Mouse (Mus musculus) MEL (cell line): ENCODE measurements around the gene Slc16a11. TPM values are rescaled to one million over a fixed set of nuclear protein-coding genes. Genes with fewer than 3 reads are reported as not detected.

ENCODE experiments used
- DNase-seq: peaks from one replicate; pipeline ENCODE4 v3.0.0; 2011; ENCODE audit warnings: low read depth, low spot score
- H3K27ac ChIP-seq: 2 replicates; pipeline ENCODE4 v1.5.1; 2012; ENCODE audit warnings: low read depth, mild to moderate bottlenecking, control low read depth, low read length, moderate library complexity; ENCODE audit not compliant: control insufficient read depth
- H3K27me3 ChIP-seq, 2 experiments: fragments of 150-350 bp in 1 of 2; sonication (generic) in 1 of 2; 2 replicates each; pipeline ENCODE4 v1.6.1; 2012; ENCODE audit warnings: low read length in 2 of 2, mild to moderate bottlenecking in 2 of 2, improper control_type of control experiment in 1 of 2, moderate library complexity in 1 of 2; ENCODE audit not compliant: insufficient read depth in 2 of 2, control insufficient read depth in 1 of 2
- H3K36me3 ChIP-seq, 2 experiments: 2 replicates each; pipeline ENCODE4 v1.6.1; 2012 to 2014; ENCODE audit warnings: low read length in 2 of 2, improper control_type of control experiment in 1 of 2, inconsistent platforms in 1 of 2, mild to moderate bottlenecking in 1 of 2; ENCODE audit not compliant: insufficient read depth in 2 of 2, control insufficient read depth in 1 of 2
- H3K4me1 ChIP-seq, 2 experiments: fragments of 150-350 bp in 1 of 2; sonication (generic) in 1 of 2; 2 replicates each; pipeline ENCODE4 v1.6.1; 2012; ENCODE audit warnings: low read length in 2 of 2, improper control_type of control experiment in 1 of 2, mild to moderate bottlenecking in 1 of 2; ENCODE audit not compliant: insufficient read depth in 2 of 2, control insufficient read depth in 1 of 2
- H3K4me3 ChIP-seq, 2 experiments: fragments of 150-350 bp in 1 of 2; sonication (generic) in 1 of 2; 2 replicates each; pipeline ENCODE4 v1.5.1; 2012; ENCODE audit warnings: low read depth in 2 of 2, low read length in 2 of 2, mild to moderate bottlenecking in 2 of 2, moderate library complexity in 2 of 2, control low read depth in 1 of 2, improper control_type of control experiment in 1 of 2; ENCODE audit not compliant: control insufficient read depth in 1 of 2, insufficient read depth in 1 of 2
- H3K79me2 ChIP-seq: 2 replicates; pipeline ENCODE4 v1.6.1; 2012; ENCODE audit warnings: mild to moderate bottlenecking, low read length, moderate library complexity; ENCODE audit not compliant: control insufficient read depth, poor library complexity, insufficient read depth
- H3K9ac ChIP-seq: 2 replicates; pipeline ENCODE4 v1.6.1; 2012; ENCODE audit warnings: low read depth, mild to moderate bottlenecking, control low read depth, low read length, moderate library complexity; ENCODE audit not compliant: control insufficient read depth, poor library complexity, severe bottlenecking
- H3K9me3 ChIP-seq: fragments of 150-350 bp; sonication (generic); replicated peaks from 2 replicates; pipeline ENCODE4 v1.6.1; 2012; ENCODE audit warnings: mild to moderate bottlenecking, low read length, improper control_type of control experiment, moderate library complexity; ENCODE audit not compliant: insufficient read depth
- CTCF ChIP-seq, 3 experiments: IDR thresholded peaks in 2 of 3; conservative IDR thresholded peaks in 1 of 3; 2 replicates each; pipeline ENCODE4 v1.5.1; 2011 to 2012; ENCODE audit warnings: low read length in 3 of 3, low read depth in 2 of 3, mild to moderate bottlenecking in 2 of 3, improper control_type of control experiment in 1 of 3, inconsistent platforms in 1 of 3, mixed read lengths in 1 of 3, moderate library complexity in 1 of 3; ENCODE audit not compliant: control insufficient read depth in 1 of 3, insufficient read depth in 1 of 3, poor library complexity in 1 of 3, severe bottlenecking in 1 of 3
- ELF1 ChIP-seq: IDR thresholded peaks from 2 replicates; pipeline ENCODE4 v1.6.1; 2014; ENCODE audit warnings: low read depth, mild to moderate bottlenecking, inconsistent platforms, low read length, improper control_type of control experiment, moderate library complexity
- EP300 ChIP-seq, 2 experiments: IDR thresholded peaks; 2 replicates each; pipeline ENCODE4 v1.6.1; 2011; ENCODE audit warnings: improper control_type of control experiment in 2 of 2, low read length in 2 of 2, low read depth in 1 of 2, mild to moderate bottlenecking in 1 of 2
- ETS1 ChIP-seq: IDR thresholded peaks from 2 replicates; pipeline ENCODE4 v1.6.1; 2012; ENCODE audit warnings: low read depth, mild to moderate bottlenecking, inconsistent platforms, low read length, improper control_type of control experiment, moderate library complexity
- GABPA ChIP-seq: IDR thresholded peaks from 2 replicates; pipeline ENCODE4 v1.6.1; 2012; ENCODE audit warnings: low read depth, mild to moderate bottlenecking, inconsistent platforms, low read length, improper control_type of control experiment, moderate library complexity
- KAT2A ChIP-seq: conservative IDR thresholded peaks from 2 replicates; pipeline ENCODE4 v1.6.1; 2012; ENCODE audit warnings: low read depth, low read length, improper control_type of control experiment, inconsistent platforms
- MAFK ChIP-seq: IDR thresholded peaks from 2 replicates; pipeline ENCODE4 v1.6.1; 2011; ENCODE audit warnings: low read depth, mild to moderate bottlenecking, low read length, improper control_type of control experiment, borderline replicate concordance
- MAZ ChIP-seq: IDR thresholded peaks from 2 replicates; pipeline ENCODE4 v1.6.1; 2012; ENCODE audit warnings: low read depth, mild to moderate bottlenecking, inconsistent platforms, low read length, improper control_type of control experiment
- MXI1 ChIP-seq: IDR thresholded peaks from 2 replicates; pipeline ENCODE4 v1.6.1; 2011; ENCODE audit warnings: mild to moderate bottlenecking, low read depth, low read length, improper control_type of control experiment
- MYB ChIP-seq: IDR thresholded peaks from 2 replicates; pipeline ENCODE4 v1.6.1; 2011; ENCODE audit warnings: mild to moderate bottlenecking, low read depth, low read length, improper control_type of control experiment
- NRF1 ChIP-seq: IDR thresholded peaks from 2 replicates; pipeline ENCODE4 v1.6.1; 2014; ENCODE audit warnings: low read depth, mild to moderate bottlenecking, inconsistent platforms, low read length, improper control_type of control experiment, moderate library complexity; ENCODE audit not compliant: poor library complexity, insufficient read depth, severe bottlenecking
- POLR2AphosphoS2 ChIP-seq: IDR thresholded peaks from 2 replicates; pipeline ENCODE4 v1.6.1; 2011; ENCODE audit warnings: low read length, improper control_type of control experiment
- POLR2AphosphoS5 ChIP-seq: IDR thresholded peaks from 2 replicates; pipeline ENCODE4 v1.6.1; 2012; ENCODE audit warnings: low read depth, borderline replicate concordance, mild to moderate bottlenecking, inconsistent platforms, low read length, moderate library complexity, mixed read lengths
- RAD21 ChIP-seq: IDR thresholded peaks from 2 replicates; pipeline ENCODE4 v1.6.1; 2011; ENCODE audit warnings: mild to moderate bottlenecking, low read depth, low read length, improper control_type of control experiment
- RCOR1 ChIP-seq: IDR thresholded peaks from 2 replicates; pipeline ENCODE4 v1.6.1; 2012; ENCODE audit warnings: low read depth, mild to moderate bottlenecking, inconsistent platforms, low read length, improper control_type of control experiment
- SIN3A ChIP-seq: IDR thresholded peaks from 2 replicates; pipeline ENCODE4 v1.6.1; 2012; ENCODE audit warnings: low read length, improper control_type of control experiment, inconsistent platforms
- TAL1 ChIP-seq: IDR thresholded peaks from 2 replicates; pipeline ENCODE4 v1.6.1; 2012; ENCODE audit warnings: mild to moderate bottlenecking, inconsistent platforms, low read length, moderate library complexity, mixed read lengths
- TBP ChIP-seq: IDR thresholded peaks from 2 replicates; pipeline ENCODE4 v1.8.0; 2011; ENCODE audit warnings: low read depth, low read length, improper control_type of control experiment
- TCF12 ChIP-seq: IDR thresholded peaks from 2 replicates; pipeline ENCODE4 v1.6.1; 2014; ENCODE audit warnings: low read depth, mild to moderate bottlenecking, inconsistent platforms, low read length, improper control_type of control experiment, moderate library complexity
- USF1 ChIP-seq: IDR thresholded peaks from 2 replicates; pipeline ENCODE4 v1.6.1; 2014; ENCODE audit warnings: low read depth, mild to moderate bottlenecking, inconsistent platforms, low read length, improper control_type of control experiment, moderate library complexity
- ZC3H11A ChIP-seq: IDR thresholded peaks from 2 replicates; pipeline ENCODE4 v1.6.1; 2012; ENCODE audit warnings: low read depth, mild to moderate bottlenecking, inconsistent platforms, low read length, improper control_type of control experiment
- ZMIZ1 ChIP-seq: IDR thresholded peaks from 2 replicates; pipeline ENCODE4 v1.6.1; 2012; ENCODE audit warnings: low read depth, mild to moderate bottlenecking, inconsistent platforms, low read length, improper control_type of control experiment, moderate library complexity
- polyA plus RNA-seq, 2 experiments: library from polyadenylated mRNA; stranded (reverse) in 1 of 2; unstranded in 1 of 2; fragments of >175 nt in 1 of 2; fragments of >200 nt in 1 of 2; gene quantifications; 2 replicates each; pipeline versions ENCODE4 v1.2.1 to v1.2.4; 2012; ENCODE audit warnings: low replicate concordance in 2 of 2, low read depth in 1 of 2; ENCODE audit not compliant: insufficient read length in 2 of 2, insufficient read depth in 1 of 2, missing spikeins in 1 of 2
- total RNA-seq: library from RNA; depleted of rRNA; stranded (reverse); fragments of 300-350 nt; gene quantifications from 2 replicates; pipeline ENCODE4 v1.2.3, GENCODE M21; 2012

Gene Slc16a11
- total and polyA plus RNA-seq, 3 experiments: 0.31 to 1.2 TPM; not detected in 1

DNA sequence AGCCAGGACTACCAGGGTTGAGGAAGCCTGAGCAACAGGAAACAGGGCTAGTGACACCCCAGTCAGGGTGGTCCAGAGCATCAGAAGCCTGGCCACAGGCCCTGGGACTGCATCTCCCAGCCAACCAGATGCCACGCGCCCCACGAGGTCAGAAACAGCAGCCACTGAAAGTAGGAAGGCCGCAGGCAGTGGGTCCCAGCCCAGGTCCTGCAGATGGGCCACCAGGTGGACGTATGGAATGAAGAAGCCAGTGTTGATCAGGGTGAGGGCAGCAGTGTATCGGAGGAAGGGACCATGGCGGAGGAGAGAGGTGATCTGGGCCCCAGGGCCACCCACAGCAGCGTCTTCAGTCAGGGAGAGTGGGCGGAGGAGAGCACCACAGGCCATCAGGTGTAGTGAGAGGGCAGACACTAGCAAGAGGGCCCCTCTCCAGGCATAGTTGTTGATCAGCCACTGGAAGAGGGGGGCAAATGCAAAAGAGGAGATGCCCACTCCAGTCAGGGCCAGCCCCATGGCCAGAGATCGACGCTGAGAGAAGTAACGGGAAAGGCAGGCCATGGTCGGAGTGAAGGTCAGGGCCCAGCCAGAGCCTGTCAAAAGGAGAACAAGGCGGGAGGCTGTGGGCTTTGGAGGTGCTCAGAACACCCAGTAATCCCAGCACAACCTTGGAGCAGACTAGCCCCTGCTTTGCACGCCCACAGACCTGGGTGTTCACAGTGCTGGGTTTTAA lies 6.4 kb downstream of the Slc16a11 start:
- Histone ChIP-seq H3K9me3 (no peaks in the 10 kb centered on the region), H3K36me3 (peaks cover 0 to 5% of the 10 kb centered on the region in 2 experiments; a peak in 2 of 4 replicates), H3K4me1 (peaks cover 5 to 7% of the 10 kb centered on the region in 2 experiments; a peak in 3 of 4 replicates), H3K79me2 (peaks cover 5% of the 10 kb centered on the region; the same call in 1 of the 2 replicates), H3K4me3 (no peak overlapping the region), H3K9ac (no peak overlapping the region), H3K27ac (no peak overlapping the region), H3K27me3 (no peaks in the 10 kb centered on the region)
- DNase-seq: no peak
- no peak for TF ChIP-seq POLR2AphosphoS2
- TF ChIP-seq RCOR1: no peak
- TF ChIP-seq USF1: no peak
- no peak for TF ChIP-seq ZC3H11A
- no peak for TF ChIP-seq ZMIZ1
- TF ChIP-seq TBP: no peak
- TF ChIP-seq KAT2A: no peak
- no peak for TF ChIP-seq MXI1
- TF ChIP-seq CTCF (IDR thresholded peaks at IDR 0.05 in 2 of 3, conservative IDR thresholded peaks at IDR 0.05 in 1 of 3; ENCODE audit: control insufficient read depth in 1 of 3, insufficient read depth in 1 of 3, low read depth in 2 of 3, low read length in 3 of 3, poor library complexity in 1 of 3, severe bottlenecking in 1 of 3): no peak
- no peak for TF ChIP-seq GABPA
- no peak for TF ChIP-seq RAD21
- TF ChIP-seq TCF12: no peak
- no peak for TF ChIP-seq POLR2AphosphoS5
- no peak for TF ChIP-seq EP300 (IDR thresholded peaks at IDR 0.05; ENCODE audit: low read depth in 1 of 2, low read length in 2 of 2)
- no peak for TF ChIP-seq ETS1
- no peak for TF ChIP-seq ELF1
- no peak for TF ChIP-seq NRF1
- TF ChIP-seq MAZ: no peak
- TF ChIP-seq MYB: no peak

GRCm38 (mm10) chr11:70219873-70220272 lies 7.3 kb downstream of the Slc16a11 start:
- no peak for DNase-seq
- Histone ChIP-seq H3K9ac (peak overlapping the region; percentile 81), H3K4me3 (peak overlapping the region; percentile 62 to 76), H3K36me3 (peaks cover 0 to 5% of the 10 kb centered on the region in 2 experiments; a peak in 2 of 4 replicates), H3K4me1 (peaks cover 5 to 7% of the 10 kb centered on the region in 2 experiments; a peak in 3 of 4 replicates), H3K27ac (no peak overlapping the region), H3K79me2 (peaks cover 5% of the 10 kb centered on the region; the same call in 1 of the 2 replicates), H3K27me3 (no peaks in the 10 kb centered on the region), H3K9me3 (no peaks in the 10 kb centered on the region)
- no peak for TF ChIP-seq MAFK
- TF ChIP-seq TAL1: no peak
- no peak for TF ChIP-seq SIN3A
